Mouse (Mus musculus) induced T-regulatory cell, adult 2 months (primary cell): ENCODE results near the gene Gm6465.
A peak's percentile ranks its signal among the peaks of the same experiment; 100 is the strongest.
"Not testable (repeated sequence)": the region's sequence is repeated elsewhere in the genome, so short reads cannot be mapped to it uniquely, and the experiment has no call there.

Experiments used
- DNase-seq: peaks from one replicate; pipeline ENCODE4 v3.0.0-alpha.2; 2012; ENCODE audit warnings: low read depth

The Gm6465 gene

GRCm38 (mm10) chr5:11845239-11845638 is at the start of gene Gm6465:
TSS of gene Gm6465 (plus strand) at chr5:11845539.
- not testable (repeated sequence) for DNase-seq

- DNase-seq: peak; percentile 1
These were observed 485 bp downstream of the Gm6465 start for GRCm38 (mm10) chr5:11845824-11846223.

- DNase-seq: not testable (repeated sequence)
These were observed 12.6 kb downstream of the Gm6465 start for GRCm38 (mm10) chr5:11857909-11858308.
